Mouse (Mus musculus) CD4-positive, CD25-positive, alpha-beta regulatory T cell (primary cell): Measurements from ENCODE around the gene Map1lc3a. TPM values are rescaled to one million over a fixed set of nuclear protein-coding genes. Genes with fewer than 3 reads are reported as not detected.

Experiments
- polyA plus RNA-seq: library from polyadenylated mRNA; unstranded; fragments of 100-300 nt; shearing (Covaris generic); gene quantifications from one replicate; pipeline ENCODE4 v1.2.1, GENCODE M21; 2017

Map1lc3a gene
- polyA plus RNA-seq, result 11.1 TPM

DNA sequence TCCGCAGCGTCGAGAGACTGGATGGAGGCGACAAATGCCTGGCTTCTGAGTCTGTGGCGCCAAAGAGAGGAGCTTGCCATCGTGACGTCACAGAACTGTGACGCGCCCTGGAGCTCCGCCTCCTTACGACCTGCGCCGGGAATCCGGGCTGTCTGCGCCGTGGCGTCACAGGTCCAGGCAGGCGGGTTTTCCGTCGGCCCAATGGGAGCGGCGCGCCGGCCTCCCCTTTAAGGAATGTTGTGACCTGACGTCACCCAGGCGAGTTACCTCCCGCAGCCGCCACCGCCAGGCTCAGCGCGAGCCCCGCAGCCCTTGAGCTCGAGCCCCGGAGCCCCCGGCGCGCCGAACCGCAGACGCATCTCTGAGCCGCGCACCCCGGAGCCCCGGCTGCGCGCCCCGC lies at the start of gene Map1lc3a:
Gene Map1lc3a (plus strand): TSS at position 103 of the 400 bp plus-strand sequence.

DNA sequence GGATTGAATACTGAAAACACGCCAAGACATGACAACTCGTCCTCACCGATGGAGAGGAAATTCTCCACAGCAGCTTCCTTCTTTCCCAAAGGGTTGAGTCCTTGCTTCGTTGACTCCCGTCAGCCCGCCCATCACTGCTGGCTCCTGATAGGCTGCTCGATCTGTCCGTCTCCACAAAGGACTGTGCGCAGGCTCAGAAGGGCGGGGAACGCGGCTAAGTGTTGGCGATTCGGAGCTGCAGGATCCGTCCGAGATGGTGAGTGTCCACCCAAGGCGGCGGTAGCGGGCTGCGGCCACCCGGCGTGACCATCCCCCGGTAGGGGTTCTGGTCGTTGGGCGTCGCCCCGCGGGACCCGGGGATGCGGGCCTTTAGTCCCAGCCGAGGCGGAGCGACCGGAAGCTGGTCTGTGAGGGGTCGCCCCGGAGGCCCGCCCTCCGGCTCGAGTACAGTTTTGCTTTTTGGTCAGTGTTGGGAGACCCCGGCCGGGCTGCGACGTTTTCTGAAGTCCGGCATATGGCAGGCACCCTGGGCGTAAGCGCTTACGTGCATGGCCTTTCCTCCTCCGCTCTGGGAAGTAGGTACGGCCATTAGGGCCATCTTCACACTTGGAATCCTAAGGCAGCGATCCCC lies 39.6 kb upstream of the Map1lc3a start, which contains the start of gene Dynlrb1:
Gene Dynlrb1 (plus strand): TSS at position 172 of the 631 bp plus-strand sequence.

Other genes starting within 250 kb of the Map1lc3a start
- 27.0 TPM for gene Ahcy, start 201.8 kb upstream of the Map1lc3a start, polyA plus RNA-seq
- gene Itch, start 142.8 kb upstream of the Map1lc3a start, polyA plus RNA-seq, result 95.8 TPM
- gene Dynlrb1, start 39.8 kb upstream of the Map1lc3a start, polyA plus RNA-seq, result 283 TPM
- gene Pigu, start 81.1 kb downstream of the Map1lc3a start, polyA plus RNA-seq, result 47.1 TPM
- 3.5 TPM for gene Trp53inp2, start 104.8 kb downstream of the Map1lc3a start, polyA plus RNA-seq
- 31.9 TPM for gene Ncoa6, start 197.6 kb downstream of the Map1lc3a start, polyA plus RNA-seq
- 68.4 TPM for gene Acss2, start 241.7 kb downstream of the Map1lc3a start, polyA plus RNA-seq
- 13.0 TPM for gene Ggt7, start 241.9 kb downstream of the Map1lc3a start, polyA plus RNA-seq